Mouse (Mus musculus): Measurements from ENCODE around the gene Tsc1.

DNA sequence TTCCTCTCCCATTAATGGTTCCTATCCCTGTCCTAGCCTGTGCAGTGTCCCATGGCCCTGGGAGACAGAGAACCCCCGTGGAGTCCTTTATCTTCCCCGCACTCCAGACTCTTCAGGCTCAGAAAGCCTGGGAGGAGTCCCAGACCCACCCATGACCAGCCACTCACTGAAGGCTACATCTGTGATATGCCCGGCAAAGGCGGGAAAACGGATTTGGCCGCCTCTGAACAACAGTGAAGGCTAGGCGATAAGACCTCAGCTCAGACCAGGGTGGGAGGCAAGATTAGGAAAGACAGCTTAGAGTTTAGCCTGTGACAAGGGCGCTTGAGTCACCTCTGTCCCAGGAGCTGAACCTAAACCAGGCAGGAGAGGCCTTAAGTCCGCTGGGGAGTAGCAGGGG lies 24.2 kb upstream of the Tsc1 start:
- TF ChIP-seq CHD2 (IDR thresholded peaks at IDR 0.05; ENCODE audit: low read depth, low read length) (no peak), ZNF384 (IDR thresholded peaks at IDR 0.05; ENCODE audit: low read depth, low read length) (no peak), HCFC1 (IDR thresholded peaks at IDR 0.05; ENCODE audit: borderline replicate concordance, insufficient read depth, low read length) (no peak)

Data from ES-E14 (cell line).